Mouse (Mus musculus) midbrain, embryonic 15.5 days (tissue): Measurements from ENCODE around the gene Sprr2b. TPM values are rescaled to one million over a fixed set of nuclear protein-coding genes. Genes with fewer than 3 reads are reported as not detected.
"Not testable (repeated sequence)": the region's sequence is repeated elsewhere in the genome, so short reads cannot be mapped to it uniquely, and the experiment has no call there.

Experiments
- ATAC-seq: fragments of 200-750 bp; cut with Nextera tagmentation; replicated peaks from 2 replicates; pipeline ENCODE4 v1.8.0; 2017; ENCODE audit warnings: moderate TSS enrichment
- H3K27ac ChIP-seq: fragments of 300-500 bp; sonication (generic); 2 replicates; pipeline ENCODE4 v1.5.1; 2015; ENCODE audit warnings: mild to moderate bottlenecking, inconsistent platforms
- H3K27me3 ChIP-seq: fragments of 300-500 bp; sonication (generic); replicated peaks from 2 replicates; pipeline ENCODE4 v1.6.1; 2015; ENCODE audit warnings: inconsistent platforms
- H3K36me3 ChIP-seq: fragments of 300-500 bp; sonication (generic); replicated peaks from 2 replicates; pipeline ENCODE4 v1.6.1; 2015; ENCODE audit warnings: inconsistent platforms
- H3K4me1 ChIP-seq: fragments of 300-500 bp; sonication (generic); 2 replicates; pipeline ENCODE4 v1.6.1; 2015; ENCODE audit warnings: inconsistent platforms
- H3K4me2 ChIP-seq: fragments of 300-500 bp; sonication (generic); 2 replicates; pipeline ENCODE4 v1.6.1; 2015; ENCODE audit warnings: inconsistent platforms, mild to moderate bottlenecking, moderate library complexity
- H3K4me3 ChIP-seq: fragments of 300-500 bp; sonication (generic); 2 replicates; pipeline ENCODE4 v1.5.1; 2015; ENCODE audit warnings: mild to moderate bottlenecking, inconsistent platforms
- H3K9ac ChIP-seq: fragments of 300-500 bp; sonication (generic); 2 replicates; pipeline ENCODE4 v1.6.1; 2015; ENCODE audit warnings: mild to moderate bottlenecking, inconsistent platforms
- H3K9me3 ChIP-seq: fragments of 300-500 bp; sonication (generic); 2 replicates; pipeline ENCODE4 v1.6.1; 2016; ENCODE audit warnings: inconsistent platforms
- WGBS: fragments of 180-500 bp; shearing (Covaris S2); methylation state at CpG from one replicate; pipeline ENCODE4 v1.1.7; 2015; ENCODE audit warnings: mixed read lengths; 5-methylcytosine and 5-hydroxymethylcytosine counted together
- polyA plus RNA-seq: library from polyadenylated mRNA; unstranded; fragments of >200 nt; fragmentation: Nextera tagmentation; extraction: Ambion mirVana; gene quantifications from 2 replicates; pipeline ENCODE4 v1.2.1, GENCODE M21; 2015

Gene Sprr2b
- 0.22 TPM in 1 of 2 replicates, not detected in the other for polyA plus RNA-seq

DNA sequence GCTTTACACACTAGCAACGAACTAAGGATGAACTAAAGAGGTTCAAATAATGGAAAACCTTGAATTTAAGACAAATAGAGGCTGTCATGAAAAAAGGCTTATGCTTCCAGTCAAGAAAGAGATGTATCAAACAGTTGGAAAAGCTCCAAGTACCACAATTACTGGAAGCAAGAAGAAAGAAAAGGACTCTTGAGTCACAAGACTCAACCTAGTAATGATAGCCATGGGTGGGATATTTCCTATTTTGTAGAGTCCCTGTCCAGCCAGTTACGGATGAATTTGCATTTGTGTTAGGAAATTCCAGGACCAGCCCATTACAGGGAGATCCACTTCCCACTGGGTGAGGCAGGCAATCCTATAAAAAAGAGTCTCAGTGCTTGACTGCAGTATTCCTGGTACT, at the start of gene Sprr2b:
Gene Sprr2b (plus strand): TSS at position 301 of the 400 bp plus-strand sequence.
- H3K4me2 ChIP-seq: no peak within 1 kb of the TSS
- H3K4me1 ChIP-seq: no peaks in the 10 kb centered on the region
- no peak within 1 kb of the TSS for H3K9ac ChIP-seq
- no peaks in the 10 kb centered on the region for H3K9me3 ChIP-seq
- H3K27me3 ChIP-seq: no peaks in the 10 kb centered on the region
- H3K27ac ChIP-seq: no peak within 1 kb of the TSS
- no peak within 1 kb of the TSS for H3K4me3 ChIP-seq
- 77% methylated on average over 2 of the region's 2 CpGs for WGBS
- no peak for ATAC-seq
- H3K36me3 ChIP-seq: no peaks in the 10 kb centered on the region

DNA sequence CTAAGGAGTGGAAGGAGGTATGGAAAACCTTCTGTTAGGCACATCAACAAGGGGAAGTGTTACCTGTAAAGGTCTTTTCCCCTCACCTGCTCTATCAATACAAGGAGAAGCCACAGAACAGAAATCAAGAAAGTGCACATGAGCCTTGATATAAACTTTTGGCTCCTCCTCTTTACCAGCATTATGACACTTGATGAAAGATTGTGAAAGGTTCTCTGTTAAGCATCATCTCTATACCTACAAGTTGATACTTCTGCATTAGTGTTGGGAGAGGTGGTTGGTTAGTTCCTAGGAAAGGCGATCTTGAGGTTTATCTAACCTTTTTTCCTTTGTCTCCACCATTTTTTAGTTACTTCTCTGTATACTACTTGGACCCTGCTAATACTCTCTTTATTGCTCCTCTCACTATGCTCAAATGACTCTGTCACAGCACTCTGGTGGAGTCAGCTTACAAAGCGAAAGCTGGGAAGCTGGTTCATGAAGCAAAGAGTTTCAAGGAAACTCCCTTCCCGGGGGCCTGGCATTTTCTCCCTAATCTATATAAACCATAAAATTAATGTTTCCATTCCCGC, 44.9 kb upstream of the Sprr2b start:
- H3K27me3 ChIP-seq, H3K27ac ChIP-seq, H3K36me3 ChIP-seq, H3K4me1 ChIP-seq, H3K4me3 ChIP-seq, H3K9me3 ChIP-seq, H3K9ac ChIP-seq, ATAC-seq, H3K4me2 ChIP-seq: not testable (repeated sequence)
- WGBS: no CpG with 5 or more reads among the region's 4 CpGs

DNA sequence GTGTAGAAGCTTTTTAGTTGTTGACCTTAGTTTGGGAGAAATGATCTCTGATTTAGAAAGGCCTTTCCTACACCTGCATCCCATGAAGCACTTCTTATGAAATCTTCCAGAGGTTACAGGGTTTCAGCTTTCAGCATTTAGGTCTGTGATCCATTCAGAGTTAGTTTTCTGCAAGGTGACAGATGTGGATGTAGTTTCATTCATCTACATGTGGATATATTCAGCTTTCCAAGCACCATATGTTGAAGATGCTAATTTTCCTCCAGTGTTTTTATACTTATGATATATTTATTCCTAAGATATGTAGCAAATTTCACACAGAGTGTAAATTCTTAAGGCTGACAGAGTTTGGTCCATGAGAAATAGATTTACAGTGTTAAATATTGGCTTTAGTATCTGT, 42.9 kb upstream of the Sprr2b start:
- not testable (repeated sequence) for ATAC-seq, H3K27ac ChIP-seq

DNA sequence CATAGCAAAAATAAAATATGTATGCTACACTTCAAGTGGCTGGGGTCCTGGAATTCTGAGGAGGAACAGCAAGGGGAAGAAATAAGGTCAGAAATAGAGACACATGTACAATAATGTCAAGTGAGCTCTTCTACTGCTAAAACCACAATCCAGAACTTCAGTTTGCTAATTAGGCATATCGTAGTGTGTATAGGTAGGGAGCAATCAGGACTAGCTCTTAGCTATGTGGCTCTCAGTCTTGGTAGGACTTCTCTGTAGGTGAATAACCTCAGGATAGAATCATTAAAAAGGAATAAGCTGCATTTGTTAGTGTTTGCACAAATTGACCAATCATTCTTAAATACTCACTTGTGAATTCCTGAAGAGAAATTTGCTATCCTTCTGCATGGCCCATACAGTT, 42.4 kb upstream of the Sprr2b start:
- H3K4me1 ChIP-seq, H3K9me3 ChIP-seq, H3K27me3 ChIP-seq, H3K4me2 ChIP-seq, H3K27ac ChIP-seq, H3K9ac ChIP-seq, H3K4me3 ChIP-seq, H3K36me3 ChIP-seq: not testable (repeated sequence)
- no CpG with 5 or more reads among the region's 1 CpGs for whole genome bisulfite sequencing
- peak; percentile 50; the same call in 1 of the 2 replicates for ATAC-seq

More for the DNA sequence above, 42.9 kb upstream of the Sprr2b start:
- not testable (repeated sequence) for H3K4me3 ChIP-seq, H3K4me2 ChIP-seq, H3K36me3 ChIP-seq, H3K9me3 ChIP-seq, H3K4me1 ChIP-seq, H3K27me3 ChIP-seq, H3K9ac ChIP-seq

DNA sequence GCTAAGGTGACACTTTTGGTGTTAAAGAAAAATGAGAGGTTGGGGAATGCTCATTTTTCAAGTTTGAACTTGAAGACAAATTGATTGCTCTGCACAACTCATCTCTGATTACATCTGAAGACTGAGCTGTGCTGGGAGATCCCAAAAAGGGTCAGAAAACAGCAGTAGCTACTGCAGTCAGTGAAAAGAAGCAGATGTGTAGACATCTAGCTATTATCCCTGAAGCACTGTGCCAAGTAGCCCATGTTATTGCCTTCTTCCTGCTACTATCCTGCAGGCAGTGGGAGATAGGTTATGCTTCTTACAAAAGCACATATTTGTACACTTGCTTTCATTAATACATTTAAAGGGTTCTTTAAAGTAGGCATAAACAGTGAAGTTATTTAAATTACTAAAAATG, 36.8 kb upstream of the Sprr2b start:
- not testable (repeated sequence) for H3K4me1 ChIP-seq, H3K9me3 ChIP-seq, H3K9ac ChIP-seq, H3K27me3 ChIP-seq, ATAC-seq, H3K27ac ChIP-seq, H3K4me3 ChIP-seq, H3K4me2 ChIP-seq, H3K36me3 ChIP-seq

DNA sequence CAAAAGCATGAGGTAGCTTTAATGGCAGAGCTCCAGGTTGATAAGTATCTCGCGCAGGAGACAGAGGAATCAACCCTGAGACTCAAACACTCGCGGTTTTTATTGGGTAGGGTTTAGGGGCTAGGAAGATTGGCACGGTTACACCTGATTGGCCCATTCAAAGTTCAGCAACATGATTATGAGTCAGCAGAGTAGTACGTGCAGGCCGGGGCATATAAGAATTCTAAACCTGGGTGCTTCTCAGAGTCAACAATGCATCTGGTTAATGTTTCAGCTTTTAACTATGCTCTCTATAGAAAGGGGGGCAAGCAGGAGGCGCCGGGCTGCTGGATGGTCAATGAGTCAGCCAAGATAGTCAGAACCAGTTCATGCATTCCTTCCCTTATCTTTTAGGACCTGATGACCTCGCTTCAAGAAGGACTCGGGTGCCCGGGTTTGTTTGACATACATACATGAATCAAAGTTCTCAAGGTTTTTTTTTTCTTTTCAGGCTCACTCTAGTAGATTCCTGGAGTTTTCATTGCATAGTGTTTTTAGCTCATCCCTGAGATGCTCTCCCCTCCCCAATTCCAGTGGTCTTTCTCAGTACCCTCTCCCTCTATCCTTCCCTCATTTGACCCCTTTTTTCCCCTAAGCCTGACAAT, 35.3 kb upstream of the Sprr2b start:
- H3K9me3 ChIP-seq, H3K4me2 ChIP-seq, ATAC-seq, H3K27ac ChIP-seq, H3K9ac ChIP-seq, H3K36me3 ChIP-seq, H3K27me3 ChIP-seq, H3K4me3 ChIP-seq, H3K4me1 ChIP-seq: not testable (repeated sequence)
- WGBS: 90% methylated on average over 5 of the region's 12 CpGs

DNA sequence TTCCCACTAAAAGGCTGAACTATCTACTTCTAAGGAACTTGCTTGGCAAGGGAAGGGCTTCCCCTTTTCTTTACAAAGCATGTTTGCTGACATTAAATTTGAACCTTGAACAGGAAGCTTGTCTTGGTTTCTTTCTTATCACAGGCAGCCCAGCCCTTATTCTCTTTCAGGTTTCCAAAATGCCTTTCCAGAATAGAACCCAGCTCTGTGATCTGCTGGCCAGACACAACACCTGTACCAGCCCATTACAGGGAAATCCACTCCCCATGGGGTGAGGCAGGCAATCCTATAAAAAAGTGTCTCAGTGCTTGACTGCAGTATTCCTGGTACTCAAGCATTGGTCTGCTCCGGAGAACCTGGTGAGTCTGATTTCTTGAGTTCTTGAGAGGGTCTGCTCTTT, 31.3 kb upstream of the Sprr2b start, which contains the start of gene Sprr2a3:
Gene Sprr2a3 (plus strand): TSS at position 317 of the 400 bp plus-strand sequence.
- WGBS: 95% methylated on average over 1 of the region's 1 CpGs
- H3K9me3 ChIP-seq: not testable (repeated sequence)

DNA sequence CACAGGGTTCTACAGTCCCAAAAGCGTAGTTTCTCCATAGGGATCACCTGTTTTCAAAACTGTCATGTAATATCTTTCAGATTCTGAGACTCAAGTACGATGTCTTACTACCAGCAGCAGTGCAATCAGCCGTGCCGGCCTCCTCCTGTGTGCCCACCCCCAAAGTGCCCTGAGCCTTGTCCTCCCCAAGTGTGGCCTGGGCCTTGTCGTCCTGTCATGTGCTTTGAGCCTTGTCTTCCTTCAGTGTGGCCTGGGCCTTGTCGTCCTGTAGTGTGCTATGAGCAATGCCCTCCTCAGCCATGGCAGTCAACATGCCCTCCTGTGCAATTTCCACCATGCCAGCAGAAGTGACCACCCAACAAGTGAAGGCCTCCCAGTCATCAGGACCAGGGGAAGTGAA, 27.9 kb upstream of the Sprr2b start:
- not testable (repeated sequence) for H3K4me3 ChIP-seq, H3K9me3 ChIP-seq, H3K4me1 ChIP-seq, H3K4me2 ChIP-seq, H3K27ac ChIP-seq, ATAC-seq, H3K36me3 ChIP-seq, H3K27me3 ChIP-seq, H3K9ac ChIP-seq
- 74% methylated on average over 6 of the region's 6 CpGs for WGBS

More for the DNA sequence above, 31.3 kb upstream of the Sprr2b start, which contains the start of gene Sprr2a3:
- not testable (repeated sequence) for H3K27ac ChIP-seq, H3K4me1 ChIP-seq, H3K4me2 ChIP-seq, H3K36me3 ChIP-seq, H3K27me3 ChIP-seq, H3K4me3 ChIP-seq, H3K9ac ChIP-seq, ATAC-seq

DNA sequence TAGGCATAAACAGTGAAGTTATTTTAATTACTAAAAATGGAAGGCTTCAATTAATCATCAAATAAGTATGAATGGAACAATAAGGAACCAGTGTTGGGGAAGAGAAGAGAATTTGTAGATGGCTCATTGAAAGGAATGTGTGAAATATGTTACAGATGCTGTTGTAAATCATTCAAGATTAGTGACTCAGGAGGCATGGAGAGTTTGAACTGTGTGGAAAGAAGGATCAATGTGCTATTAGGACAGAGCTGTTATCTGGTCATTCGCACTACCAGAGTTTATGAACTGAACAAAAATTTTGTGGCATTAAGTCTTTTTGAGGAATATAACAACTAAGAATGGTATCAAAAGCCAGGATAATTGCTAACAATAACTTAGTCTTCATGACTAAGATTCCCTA, 9.0 kb upstream of the Sprr2b start:
- H3K27ac ChIP-seq: no peak overlapping the region
- no peaks in the 10 kb centered on the region for H3K4me1 ChIP-seq
- no peak overlapping the region for H3K4me2 ChIP-seq
- WGBS: 93% methylated on average over 1 of the region's 1 CpGs
- H3K9me3 ChIP-seq: no peaks in the 10 kb centered on the region
- no peaks in the 10 kb centered on the region for H3K36me3 ChIP-seq
- H3K4me3 ChIP-seq: no peak overlapping the region
- no peaks in the 10 kb centered on the region for H3K27me3 ChIP-seq
- ATAC-seq: no peak
- no peak overlapping the region for H3K9ac ChIP-seq

DNA sequence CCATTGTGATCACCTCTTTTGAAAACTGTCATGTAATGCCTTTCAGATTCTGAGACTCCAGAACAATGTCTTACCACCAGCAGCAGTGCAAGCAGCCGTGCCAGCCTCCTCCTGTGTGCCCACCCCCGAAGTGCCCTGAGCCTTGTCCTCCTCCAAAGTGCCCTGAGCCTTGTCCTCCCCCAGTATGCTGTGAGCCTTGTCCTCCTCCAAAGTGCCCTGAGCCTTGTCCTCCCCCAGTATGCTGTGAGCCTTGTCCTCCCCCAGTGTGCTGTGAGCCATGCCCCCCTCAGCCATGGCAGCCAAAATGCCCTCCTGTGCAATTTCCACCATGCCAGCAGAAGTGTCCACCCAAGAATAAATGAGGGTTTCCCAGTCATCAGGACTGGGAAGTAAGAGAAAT, 964 bp downstream of the Sprr2b start:
- Histone ChIP-seq H3K9me3 (no peaks in the 10 kb centered on the region), H3K4me2 (no peak overlapping the region), H3K36me3 (no peaks in the 10 kb centered on the region), H3K4me3 (no peak overlapping the region), H3K4me1 (no peaks in the 10 kb centered on the region), H3K27me3 (no peaks in the 10 kb centered on the region), H3K27ac (no peak overlapping the region), H3K9ac (no peak overlapping the region)
- ATAC-seq: no peak
- 58% methylated on average over 2 of the region's 2 CpGs for WGBS

DNA sequence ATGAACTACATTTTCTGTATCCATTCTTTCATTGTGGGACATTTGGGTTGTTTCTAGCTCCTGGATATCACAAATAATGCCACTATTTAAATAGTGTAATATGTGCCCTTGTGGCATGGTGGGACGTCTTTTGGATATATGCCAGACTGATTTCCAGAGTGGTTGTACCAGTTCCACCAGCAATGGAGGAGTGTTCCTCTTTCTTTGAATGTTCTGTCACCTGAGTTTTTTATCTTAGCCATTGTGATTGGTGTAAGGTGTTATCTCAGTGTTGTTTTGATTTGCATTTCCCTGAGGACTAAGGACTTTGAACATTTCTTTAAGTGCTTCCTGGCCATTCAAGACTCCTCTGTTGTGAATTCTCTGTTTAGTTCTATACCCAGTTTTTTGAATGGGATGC, 19.9 kb downstream of the Sprr2b start:
- H3K36me3 ChIP-seq: no peaks in the 10 kb centered on the region
- WGBS: 88% methylated on average over 1 of the region's 1 CpGs
- no peaks in the 10 kb centered on the region for H3K9me3 ChIP-seq
- no peaks in the 10 kb centered on the region for H3K27me3 ChIP-seq
- no peak overlapping the region for H3K27ac ChIP-seq
- no peak overlapping the region for H3K4me3 ChIP-seq
- H3K4me1 ChIP-seq: no peaks in the 10 kb centered on the region
- H3K9ac ChIP-seq: no peak overlapping the region
- no peak for ATAC-seq
- H3K4me2 ChIP-seq: no peak overlapping the region

DNA sequence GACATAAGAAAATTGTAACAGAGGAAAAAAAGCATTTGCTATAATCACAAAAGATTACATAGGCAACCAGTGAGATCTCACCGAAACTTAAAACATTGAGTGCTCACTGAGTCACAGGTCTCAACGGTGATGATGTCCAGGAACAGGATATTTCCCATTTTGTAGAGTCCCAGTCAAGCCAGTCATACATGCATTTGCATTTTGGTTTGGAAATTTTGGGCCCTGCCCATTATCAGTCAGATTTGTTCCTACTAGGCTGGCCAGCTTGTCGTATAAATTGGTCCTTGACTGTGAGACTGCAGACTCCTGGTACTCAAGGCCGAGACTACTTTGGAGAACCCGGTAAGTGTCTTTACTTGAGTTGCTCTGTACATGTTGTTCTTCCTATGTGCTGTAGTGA, 22.4 kb downstream of the Sprr2b start, which contains the start of gene Sprr2d:
Gene Sprr2d (plus strand): TSS at position 301 of the 400 bp plus-strand sequence.
- H3K27me3 ChIP-seq: no peaks in the 10 kb centered on the region
- H3K36me3 ChIP-seq: no peaks in the 10 kb centered on the region
- no peak within 1 kb of the TSS for H3K9ac ChIP-seq
- H3K4me3 ChIP-seq: no peak within 1 kb of the TSS
- no peak within 1 kb of the TSS for H3K4me2 ChIP-seq
- H3K4me1 ChIP-seq: no peaks in the 10 kb centered on the region
- no peak within 1 kb of the TSS for H3K27ac ChIP-seq
- 94% methylated on average over 5 of the region's 5 CpGs for WGBS
- no peak for ATAC-seq
- H3K9me3 ChIP-seq: no peaks in the 10 kb centered on the region

DNA sequence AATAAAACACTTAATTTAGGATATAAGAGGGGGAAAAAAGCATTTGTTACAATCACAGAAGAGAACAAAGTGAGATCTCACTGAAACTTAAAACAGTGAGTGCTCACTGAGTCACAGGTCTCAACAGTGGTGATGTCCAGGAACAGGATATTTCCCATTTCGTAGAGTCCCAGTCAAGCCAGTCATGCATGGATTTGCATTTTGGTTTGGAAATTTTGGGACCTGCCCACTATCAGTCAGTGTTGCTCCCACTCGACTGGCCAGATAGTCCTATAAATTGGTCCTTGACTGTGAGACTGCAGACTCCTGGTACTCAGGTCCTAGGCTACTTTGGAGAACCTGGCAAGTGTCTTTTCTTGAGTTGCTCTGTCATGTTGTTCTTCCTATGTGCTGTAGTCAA, 35.4 kb downstream of the Sprr2b start, which contains the start of gene Sprr2e:
Gene Sprr2e (plus strand): TSS at position 301 of the 400 bp plus-strand sequence.
- no peak within 1 kb of the TSS for H3K27ac ChIP-seq
- H3K4me2 ChIP-seq: no peak within 1 kb of the TSS
- H3K27me3 ChIP-seq: no peaks in the 10 kb centered on the region
- no peak within 1 kb of the TSS for H3K4me3 ChIP-seq
- ATAC-seq: no peak
- H3K9me3 ChIP-seq: no peaks in the 10 kb centered on the region
- no peaks in the 10 kb centered on the region for H3K36me3 ChIP-seq
- H3K4me1 ChIP-seq: no peaks in the 10 kb centered on the region
- 89% methylated on average over 2 of the region's 2 CpGs for WGBS
- no peak within 1 kb of the TSS for H3K9ac ChIP-seq
